Mouse (Mus musculus): ENCODE results near the gene Capn2. TPM values are rescaled to one million over a fixed set of nuclear protein-coding genes. Genes with fewer than 3 reads are reported as not detected.

The Capn2 gene
- polyA plus RNA-seq, 1 experiment from 2014 or later, result 105 TPM

DNA sequence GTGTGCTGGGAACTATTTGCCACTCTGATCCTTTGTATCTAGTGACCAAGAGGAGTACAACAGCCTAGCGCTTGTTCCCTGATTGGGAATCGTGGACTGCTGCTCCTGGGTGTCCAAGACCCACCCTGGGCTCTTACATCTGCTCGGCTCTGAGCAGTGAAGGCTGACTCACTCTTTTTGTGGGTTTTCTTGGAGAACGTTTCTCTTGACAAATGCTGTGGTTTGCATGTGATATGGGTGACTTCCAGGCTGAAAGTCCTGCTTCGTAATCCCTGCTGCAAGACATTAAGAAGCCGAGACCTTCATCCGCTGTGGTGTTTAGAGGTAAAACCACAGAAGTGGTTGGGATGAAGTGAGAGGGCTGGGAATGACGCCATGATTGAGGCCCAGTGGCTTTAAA, 25.7 kb upstream of the Capn2 start:
- no peak for DNase-seq (ENCODE audit: low spot score)
- no peaks in the 10 kb centered on the region for H3K27me3 ChIP-seq (ENCODE audit: insufficient read depth, poor library complexity, severe bottlenecking)
- peaks cover 5% of the 10 kb centered on the region for H3K4me1 ChIP-seq (replicated peaks)
- WGBS, result 80% methylated on average over 8 of the region's 8 CpGs
- no peak overlapping the region for H3K4me3 ChIP-seq
- H3K36me3 ChIP-seq, result no peaks in the 10 kb centered on the region
- no peak overlapping the region for H3K27ac ChIP-seq
- peaks cover 11% of the 10 kb centered on the region for H3K9me3 ChIP-seq

- no peak overlapping the region for H3K4me3 ChIP-seq
- H3K4me1 ChIP-seq (replicated peaks), result peaks cover 5% of the 10 kb centered on the region
- WGBS, result 72% methylated on average over 5 of the region's 5 CpGs
- no peak overlapping the region for H3K27ac ChIP-seq
- peaks cover 11% of the 10 kb centered on the region for H3K9me3 ChIP-seq
- no peaks in the 10 kb centered on the region for H3K36me3 ChIP-seq
- DNase-seq (ENCODE audit: low spot score), result no peak
- H3K27me3 ChIP-seq (ENCODE audit: insufficient read depth, poor library complexity, severe bottlenecking), result no peaks in the 10 kb centered on the region
These were observed 24.7 kb upstream of the Capn2 start for GRCm38 (mm10) chr1:182542110-182542509.

DNA sequence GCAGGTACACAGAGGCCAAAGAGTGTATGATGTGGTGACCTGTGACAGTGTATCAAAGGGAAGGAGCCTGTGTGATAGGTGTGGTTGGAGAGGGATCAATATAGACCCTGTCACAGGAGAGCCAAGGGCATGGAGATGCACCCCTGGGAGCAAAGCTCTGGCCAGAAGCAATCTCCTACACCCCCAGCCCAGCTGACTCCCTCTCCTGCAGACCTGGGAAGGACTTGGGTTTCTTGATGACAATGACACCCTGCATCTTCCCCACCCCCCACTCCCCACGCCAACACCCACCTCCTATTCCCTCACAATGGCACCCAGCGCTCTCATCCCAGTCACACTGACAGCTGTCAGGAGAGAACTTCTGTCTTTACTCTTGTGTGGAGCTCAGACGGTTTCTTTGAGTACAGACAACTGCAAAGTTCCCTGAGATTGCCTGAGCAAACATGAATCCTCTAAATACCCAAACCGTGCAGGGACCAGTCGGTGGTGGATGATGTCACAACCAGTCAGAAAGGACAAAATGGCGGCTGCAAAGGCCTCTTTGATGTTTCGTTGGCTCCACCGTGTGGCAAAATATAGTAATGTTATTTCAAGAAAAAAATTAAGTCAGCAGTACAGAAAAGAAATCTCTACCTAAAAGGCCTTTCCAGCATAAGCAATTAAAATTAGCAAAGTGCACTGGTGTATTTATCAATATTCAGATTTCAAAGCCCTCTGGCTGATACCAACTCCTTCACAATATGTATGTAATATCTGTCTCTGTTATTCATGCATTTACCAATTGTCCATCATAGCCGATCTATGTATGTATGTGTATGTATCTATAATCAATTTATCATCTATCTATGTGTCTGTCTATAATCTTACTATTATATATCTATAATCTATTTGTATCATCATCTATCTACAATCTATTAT, 21.9 kb upstream of the Capn2 start:
- peak overlapping the region; percentile 90 for H3K27ac ChIP-seq
- H3K4me1 ChIP-seq (replicated peaks), result peaks cover 5% of the 10 kb centered on the region
- 19% methylated on average over 9 of the region's 9 CpGs for WGBS
- no peaks in the 10 kb centered on the region for H3K9me3 ChIP-seq
- H3K4me3 ChIP-seq, result peak overlapping the region; percentile 52
- DNase-seq (ENCODE audit: low spot score), result peak; percentile 75
- no peaks in the 10 kb centered on the region for H3K36me3 ChIP-seq
- no peaks in the 10 kb centered on the region for H3K27me3 ChIP-seq (ENCODE audit: insufficient read depth, poor library complexity, severe bottlenecking)

DNA sequence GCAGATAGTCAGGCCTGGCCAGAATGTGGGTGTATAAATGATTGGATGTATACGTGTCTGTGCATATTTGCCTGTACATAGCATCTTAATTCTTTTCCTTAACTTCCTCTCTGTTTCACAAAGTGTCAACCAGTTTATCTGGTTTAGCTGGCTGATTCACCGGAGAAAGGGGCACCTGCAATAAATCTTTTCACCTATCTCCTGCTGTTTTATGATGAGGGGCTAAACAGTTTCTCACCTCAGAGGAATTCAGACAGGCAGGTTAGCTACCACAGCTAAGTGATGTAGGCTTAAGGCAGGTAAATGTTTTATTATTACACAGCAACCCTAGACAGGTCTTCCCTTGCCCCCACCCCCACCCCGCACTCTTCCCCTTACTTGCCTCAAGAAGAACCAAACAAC, 17.7 kb upstream of the Capn2 start:
- H3K27me3 ChIP-seq (ENCODE audit: insufficient read depth, poor library complexity, severe bottlenecking), result 0 out of 2 replicates have a peak, but pooled peaks cover 2% of the 10 kb centered on the region
- peaks cover 5% of the 10 kb centered on the region for H3K4me1 ChIP-seq (replicated peaks)
- 0 out of 2 replicates have a peak, but pooled peaks cover 6% of the 10 kb centered on the region for H3K9me3 ChIP-seq
- DNase-seq (ENCODE audit: low spot score), result no peak
- H3K4me3 ChIP-seq, result no peak overlapping the region
- no peak overlapping the region for H3K27ac ChIP-seq
- H3K36me3 ChIP-seq, result no peaks in the 10 kb centered on the region
- WGBS, result 90% methylated on average over 3 of the region's 3 CpGs

GRCm38 (mm10) chr1:182533583-182533982, 16.2 kb upstream of the Capn2 start:
- WGBS, result 82% methylated on average over 3 of the region's 3 CpGs
- DNase-seq (ENCODE audit: low spot score), result no peak

DNA sequence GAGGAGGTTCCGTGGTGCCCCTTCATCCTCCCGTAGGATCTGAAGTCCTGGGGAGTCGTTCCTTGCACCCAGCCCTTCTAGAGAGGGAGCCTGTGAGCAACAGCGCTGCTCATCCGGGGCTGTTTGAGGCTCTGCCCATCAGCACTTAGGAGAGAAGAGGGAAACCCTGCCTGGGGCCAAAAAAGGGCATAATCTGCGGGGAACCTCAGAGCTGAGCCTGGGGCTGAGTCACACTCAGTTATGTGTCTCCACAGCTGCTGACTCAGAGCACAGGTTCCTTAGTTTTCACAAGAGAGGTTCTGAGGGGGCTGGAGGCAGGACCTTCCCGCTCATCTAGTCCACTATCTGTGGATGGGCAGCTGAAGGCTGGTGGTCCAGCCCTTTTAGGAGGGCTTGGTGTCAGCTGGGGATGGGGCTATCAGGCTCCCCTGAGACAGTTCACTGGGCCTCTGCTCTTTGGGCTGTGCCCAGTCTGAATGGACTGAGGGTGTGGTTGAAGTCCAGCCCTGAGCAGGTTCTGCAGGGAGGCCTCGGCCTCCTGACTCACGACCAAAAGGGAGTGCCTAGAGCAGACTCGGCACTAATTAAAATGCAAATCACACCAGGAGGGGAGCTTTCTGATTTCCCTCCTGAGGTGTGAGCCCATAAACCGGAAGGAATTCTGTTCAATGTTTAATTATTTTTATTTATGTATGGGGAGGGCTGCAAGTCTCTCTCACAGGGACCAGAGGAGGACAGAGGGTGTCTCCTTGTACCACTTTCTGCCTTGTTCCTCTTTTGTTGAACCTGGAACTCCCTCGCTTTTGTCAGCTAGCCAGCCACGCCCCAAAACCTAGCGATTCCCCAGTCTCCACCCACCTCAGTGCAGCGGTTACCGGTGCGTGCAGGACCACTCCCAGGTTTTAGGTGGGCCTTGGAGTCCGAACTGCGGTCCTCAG, 10.8 kb upstream of the Capn2 start:
- no peak for DNase-seq (ENCODE audit: low spot score)
- H3K27me3 ChIP-seq (ENCODE audit: insufficient read depth, poor library complexity, severe bottlenecking), result peaks cover 34% of the 10 kb centered on the region

More at GRCm38 (mm10) chr1:182533583-182533982, 16.2 kb upstream of the Capn2 start:
- Histone ChIP-seq H3K9me3 (0 out of 2 replicates have a peak, but pooled peaks cover 6% of the 10 kb centered on the region), H3K27me3 (ENCODE audit: insufficient read depth, poor library complexity, severe bottlenecking) (peaks cover 12% of the 10 kb centered on the region; the same call in 1 of the 2 replicates), H3K4me1 (replicated peaks) (peaks cover 2% of the 10 kb centered on the region), H3K27ac (no peak overlapping the region), H3K4me3 (no peak overlapping the region), H3K36me3 (no peaks in the 10 kb centered on the region)

DNA sequence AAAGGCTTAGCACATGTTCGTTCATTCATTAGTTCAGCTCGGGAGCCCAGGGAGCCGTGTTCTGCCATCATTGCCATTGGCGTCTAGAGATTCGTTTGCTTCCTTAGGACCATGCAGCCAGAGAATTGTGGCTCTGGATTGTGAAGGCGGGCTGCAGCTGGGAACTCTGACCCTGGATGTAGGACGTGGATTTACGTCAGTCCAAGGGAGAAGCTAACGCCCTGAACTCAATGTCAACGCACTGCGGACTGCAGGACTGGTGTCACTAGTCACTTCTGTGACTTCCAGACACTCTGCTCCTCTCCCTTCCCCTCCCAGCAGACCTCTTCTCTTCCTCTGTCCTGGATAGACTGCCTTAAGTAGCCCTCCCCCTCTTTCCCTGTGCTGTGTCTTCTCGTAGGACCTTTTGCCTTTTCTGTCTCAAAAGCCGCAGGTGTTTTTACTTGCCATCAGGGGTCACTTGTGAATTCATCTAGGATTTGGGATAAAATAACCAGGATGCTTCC, 9.9 kb upstream of the Capn2 start:
- Histone ChIP-seq H3K4me3 (0 out of 2 replicates have a peak overlapping the region, but pooled peaks have one; percentile 20), H3K27ac (no peak overlapping the region), H3K9me3 (no peaks in the 10 kb centered on the region), H3K4me1 (replicated peaks) (peaks cover 21% of the 10 kb centered on the region), H3K27me3 (ENCODE audit: insufficient read depth, poor library complexity, severe bottlenecking) (peaks cover 34% of the 10 kb centered on the region), H3K36me3 (no peaks in the 10 kb centered on the region)
- WGBS, result 42% methylated on average over 13 of the region's 13 CpGs
- no peak for DNase-seq (ENCODE audit: low spot score)

More for the DNA sequence above, 10.8 kb upstream of the Capn2 start:
- peak overlapping the region; percentile 20 for H3K4me3 ChIP-seq
- H3K9me3 ChIP-seq, result 0 out of 2 replicates have a peak, but pooled peaks cover 6% of the 10 kb centered on the region
- no peaks in the 10 kb centered on the region for H3K36me3 ChIP-seq
- 0 out of 2 replicates have a peak overlapping the region, but pooled peaks have one; percentile 35 for H3K27ac ChIP-seq
- peaks cover 21% of the 10 kb centered on the region for H3K4me1 ChIP-seq (replicated peaks)
- 6% methylated on average over 19 of the region's 19 CpGs for WGBS

DNA sequence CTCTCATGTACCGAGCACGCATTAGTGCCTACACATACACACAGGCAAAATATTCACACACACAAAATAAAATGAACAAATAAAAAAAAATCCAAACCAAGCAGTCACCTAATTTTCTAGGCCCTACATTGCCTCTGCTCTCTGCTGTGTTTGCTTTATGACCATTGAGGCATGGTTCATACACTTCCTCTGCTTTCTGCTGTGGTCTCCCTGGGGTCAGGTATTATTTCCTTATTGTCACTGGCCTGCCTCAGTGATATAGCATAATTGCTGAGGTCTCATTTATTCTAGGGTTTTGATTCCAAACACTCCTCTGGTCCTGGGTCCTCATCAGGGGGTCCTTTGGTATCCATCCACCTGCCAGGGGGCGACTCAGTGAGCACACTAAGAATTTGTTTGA, 8.2 kb upstream of the Capn2 start:
- H3K4me3 ChIP-seq, result no peak overlapping the region
- no peaks in the 10 kb centered on the region for H3K9me3 ChIP-seq
- WGBS, result 92% methylated on average over 3 of the region's 3 CpGs
- no peaks in the 10 kb centered on the region for H3K36me3 ChIP-seq
- H3K27me3 ChIP-seq (ENCODE audit: insufficient read depth, poor library complexity, severe bottlenecking), result peaks cover 34% of the 10 kb centered on the region
- no peak for DNase-seq (ENCODE audit: low spot score)
- H3K4me1 ChIP-seq (replicated peaks), result peaks cover 22% of the 10 kb centered on the region
- H3K27ac ChIP-seq, result no peak overlapping the region

DNA sequence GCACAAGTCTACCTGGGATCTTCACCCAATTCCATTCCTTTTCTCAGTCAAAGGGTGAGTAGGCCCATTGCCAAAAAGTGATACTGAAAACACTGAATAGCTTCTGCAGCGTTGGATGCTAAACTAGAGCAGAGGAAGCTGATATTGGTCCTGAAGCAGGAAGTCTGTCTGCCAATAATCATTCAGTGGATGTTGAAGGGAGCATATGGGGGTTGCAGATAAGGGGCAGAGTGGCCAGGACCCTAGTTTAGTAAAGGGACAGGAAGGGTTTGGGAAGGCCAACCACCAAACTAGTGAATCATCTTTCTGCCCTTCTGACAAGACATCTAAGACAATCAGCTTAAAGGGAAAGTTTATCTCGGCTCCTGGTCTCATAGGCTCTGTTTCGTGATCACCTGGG, 6.3 kb upstream of the Capn2 start:
- peaks cover 32% of the 10 kb centered on the region for H3K4me1 ChIP-seq (replicated peaks)
- no peak overlapping the region for H3K27ac ChIP-seq
- 81% methylated on average over 3 of the region's 3 CpGs for WGBS
- DNase-seq (ENCODE audit: low spot score), result no peak
- H3K36me3 ChIP-seq, result no peaks in the 10 kb centered on the region
- H3K9me3 ChIP-seq, result no peaks in the 10 kb centered on the region
- H3K27me3 ChIP-seq (ENCODE audit: insufficient read depth, poor library complexity, severe bottlenecking), result peaks cover 36% of the 10 kb centered on the region
- H3K4me3 ChIP-seq, result no peak overlapping the region

- no peaks in the 10 kb centered on the region for H3K36me3 ChIP-seq
- H3K9me3 ChIP-seq, result no peaks in the 10 kb centered on the region
- H3K4me1 ChIP-seq (replicated peaks), result peaks cover 30% of the 10 kb centered on the region
- H3K27me3 ChIP-seq (ENCODE audit: insufficient read depth, poor library complexity, severe bottlenecking), result peaks cover 36% of the 10 kb centered on the region
- 79% methylated on average over 5 of the region's 5 CpGs for WGBS
- no peak overlapping the region for H3K27ac ChIP-seq
- H3K4me3 ChIP-seq, result no peak overlapping the region
- no peak for DNase-seq (ENCODE audit: low spot score)
These were observed 5.6 kb upstream of the Capn2 start for GRCm38 (mm10) chr1:182522961-182523360.

- Histone ChIP-seq H3K36me3 (no peaks in the 10 kb centered on the region), H3K9me3 (no peaks in the 10 kb centered on the region), H3K27me3 (ENCODE audit: insufficient read depth, poor library complexity, severe bottlenecking) (peaks cover 21% of the 10 kb centered on the region), H3K27ac (peak overlapping the region; percentile 54; the same call in 1 of the 2 replicates), H3K4me1 (replicated peaks) (peaks cover 37% of the 10 kb centered on the region), H3K4me3 (no peak overlapping the region)
- no peak for DNase-seq (ENCODE audit: low spot score)
- WGBS, result 71% methylated on average over 8 of the region's 8 CpGs
These were observed 3.6 kb upstream of the Capn2 start for GRCm38 (mm10) chr1:182520938-182521500.

All from hindbrain, embryonic 10.5 days (tissue).